Mouse (Mus musculus) neural tube, embryonic 13.5 days (tissue): ENCODE results near the gene Tmem253. TPM values are rescaled to one million over a fixed set of nuclear protein-coding genes. Genes with fewer than 3 reads are reported as not detected.
A peak's percentile ranks its signal among the peaks of the same experiment; 100 is the strongest.

Source experiments
- ATAC-seq: fragments of 200-750 bp; cut with Nextera tagmentation; 2 replicates; pipeline ENCODE4 v1.8.0; 2017; ENCODE audit warnings: low read depth, mild to moderate bottlenecking, moderate TSS enrichment, moderate library complexity
- H3K27ac ChIP-seq: fragments of 300-500 bp; sonication (generic); replicated peaks from 2 replicates; pipeline ENCODE4 v1.5.1; 2015; ENCODE audit warnings: moderate library complexity, mild to moderate bottlenecking, inconsistent platforms
- H3K27me3 ChIP-seq: fragments of 300-500 bp; sonication (generic); 2 replicates; pipeline ENCODE4 v1.6.1; 2015; ENCODE audit warnings: mild to moderate bottlenecking, inconsistent platforms
- H3K36me3 ChIP-seq: fragments of 300-500 bp; sonication (generic); 2 replicates; pipeline ENCODE4 v1.6.1; 2015; ENCODE audit warnings: mild to moderate bottlenecking, inconsistent platforms
- H3K4me1 ChIP-seq: fragments of 300-500 bp; sonication (generic); replicated peaks from 2 replicates; pipeline ENCODE4 v1.6.1; 2015; ENCODE audit warnings: inconsistent platforms
- H3K4me2 ChIP-seq: fragments of 300-500 bp; sonication (generic); 2 replicates; pipeline ENCODE4 v1.6.1; 2015; ENCODE audit warnings: inconsistent platforms, mild to moderate bottlenecking, moderate library complexity
- H3K4me3 ChIP-seq: fragments of 300-500 bp; sonication (generic); 2 replicates; pipeline ENCODE4 v1.5.1; 2015; ENCODE audit warnings: mild to moderate bottlenecking, inconsistent platforms
- H3K9ac ChIP-seq: fragments of 300-500 bp; sonication (generic); 2 replicates; pipeline ENCODE4 v1.6.1; 2015; ENCODE audit warnings: moderate library complexity, mild to moderate bottlenecking, inconsistent platforms
- H3K9me3 ChIP-seq: fragments of 300-500 bp; sonication (generic); 2 replicates; pipeline ENCODE4 v1.6.1; 2016; ENCODE audit warnings: inconsistent platforms
- WGBS: fragments of 180-500 bp; shearing (Covaris S2); methylation state at CpG from one replicate; pipeline ENCODE4 v1.1.7; 2015; 5-methylcytosine and 5-hydroxymethylcytosine counted together
- polyA plus RNA-seq: library from polyadenylated mRNA; unstranded; fragments of >200 nt; fragmentation: Nextera tagmentation; extraction: Ambion mirVana; gene quantifications from 2 replicates; pipeline ENCODE4 v1.2.1, GENCODE M21; 2015

The Tmem253 gene
- polyA plus RNA-seq, 1 experiment from 2014 or later = not detected

GRCm38 (mm10) chr14:52009361-52009760, 6.1 kb upstream of the Tmem253 start:
- H3K36me3 ChIP-seq = peaks cover 48% of the 10 kb centered on the region
- no peak for ATAC-seq

GRCm38 (mm10) chr14:52009841-52010240, 5.6 kb upstream of the Tmem253 start:
- peaks cover 43% of the 10 kb centered on the region for H3K36me3 ChIP-seq
- WGBS = 45% methylated on average over 6 of the region's 6 CpGs
- ATAC-seq = no peak

More at GRCm38 (mm10) chr14:52009361-52009760, 6.1 kb upstream of the Tmem253 start:
- Histone ChIP-seq H3K9me3 (no peaks in the 10 kb centered on the region), H3K9ac (peak overlapping the region; percentile 62), H3K4me1 (peaks cover 87% of the 10 kb centered on the region), H3K4me2 (peak overlapping the region; percentile 72), H3K4me3 (peak overlapping the region; percentile 37), H3K27ac (peak overlapping the region; percentile 98), H3K27me3 (no peaks in the 10 kb centered on the region)
- WGBS = 46% methylated on average over 26 of the region's 26 CpGs

GRCm38 (mm10) chr14:52010446-52011111, 4.9 kb upstream of the Tmem253 start:
- H3K27me3 ChIP-seq = no peaks in the 10 kb centered on the region
- ATAC-seq = peak; percentile 74
- peak overlapping the region; percentile 98 for H3K27ac ChIP-seq
- peak overlapping the region; percentile 62 for H3K9ac ChIP-seq
- no peaks in the 10 kb centered on the region for H3K9me3 ChIP-seq
- peaks cover 36% of the 10 kb centered on the region for H3K36me3 ChIP-seq
- H3K4me2 ChIP-seq = peak overlapping the region; percentile 72
- peak overlapping the region; percentile 37 for H3K4me3 ChIP-seq
- 0% methylated on average over 9 of the region's 9 CpGs for WGBS
- peaks cover 81% of the 10 kb centered on the region for H3K4me1 ChIP-seq

More at GRCm38 (mm10) chr14:52009841-52010240, 5.6 kb upstream of the Tmem253 start:
- peak overlapping the region; percentile 72 for H3K4me2 ChIP-seq
- H3K9ac ChIP-seq = peak overlapping the region; percentile 62
- H3K4me3 ChIP-seq = peak overlapping the region; percentile 37
- no peaks in the 10 kb centered on the region for H3K9me3 ChIP-seq
- H3K27me3 ChIP-seq = no peaks in the 10 kb centered on the region
- peak overlapping the region; percentile 98 for H3K27ac ChIP-seq
- peaks cover 82% of the 10 kb centered on the region for H3K4me1 ChIP-seq

- ATAC-seq = no peak
- H3K4me3 ChIP-seq = no peak overlapping the region
- no peak overlapping the region for H3K9ac ChIP-seq
- 43% methylated on average over 1 of the region's 1 CpGs for WGBS
- peak overlapping the region; percentile 98 for H3K27ac ChIP-seq
- no peaks in the 10 kb centered on the region for H3K27me3 ChIP-seq
- H3K4me1 ChIP-seq = peaks cover 81% of the 10 kb centered on the region
- peak overlapping the region; percentile 72 for H3K4me2 ChIP-seq
- no peaks in the 10 kb centered on the region for H3K9me3 ChIP-seq
- peaks cover 25% of the 10 kb centered on the region for H3K36me3 ChIP-seq
Measured at GRCm38 (mm10) chr14:52011683-52012082, 3.8 kb upstream of the Tmem253 start.

GRCm38 (mm10) chr14:52012085-52012484, 3.4 kb upstream of the Tmem253 start:
- Histone ChIP-seq H3K27ac (peak overlapping the region; percentile 98), H3K9me3 (no peaks in the 10 kb centered on the region), H3K27me3 (no peaks in the 10 kb centered on the region), H3K4me3 (peak overlapping the region; percentile 64; the same call in 1 of the 2 replicates), H3K4me1 (peaks cover 83% of the 10 kb centered on the region), H3K4me2 (peak overlapping the region; percentile 72), H3K36me3 (peaks cover 21% of the 10 kb centered on the region), H3K9ac (peak overlapping the region; percentile 91)
- no peak for ATAC-seq
- WGBS = 46% methylated on average over 4 of the region's 4 CpGs

GRCm38 (mm10) chr14:52012553-52012952, 2.9 kb upstream of the Tmem253 start:
- 27% methylated on average over 5 of the region's 5 CpGs for WGBS
- Histone ChIP-seq H3K9ac (peak overlapping the region; percentile 91), H3K27ac (peak overlapping the region; percentile 98), H3K4me1 (peaks cover 79% of the 10 kb centered on the region), H3K27me3 (no peaks in the 10 kb centered on the region), H3K36me3 (peaks cover 16% of the 10 kb centered on the region), H3K4me2 (peak overlapping the region; percentile 72), H3K4me3 (peak overlapping the region; percentile 64), H3K9me3 (no peaks in the 10 kb centered on the region)
- ATAC-seq = no peak

GRCm38 (mm10) chr14:52013021-52013610, 2.3 kb upstream of the Tmem253 start:
- Histone ChIP-seq H3K27me3 (no peaks in the 10 kb centered on the region), H3K27ac (peak overlapping the region; percentile 98), H3K4me3 (peak overlapping the region; percentile 64), H3K9me3 (no peaks in the 10 kb centered on the region), H3K36me3 (peaks cover 14% of the 10 kb centered on the region), H3K4me1 (peaks cover 80% of the 10 kb centered on the region), H3K4me2 (peak overlapping the region; percentile 72), H3K9ac (peak overlapping the region; percentile 91)
- ATAC-seq = no peak
- WGBS = 18% methylated on average over 8 of the region's 8 CpGs

GRCm38 (mm10) chr14:52013771-52014219, 1.7 kb upstream of the Tmem253 start:
- Histone ChIP-seq H3K9ac (peak overlapping the region; percentile 91), H3K4me2 (peak overlapping the region; percentile 72), H3K27ac (peak overlapping the region; percentile 98), H3K4me3 (peak overlapping the region; percentile 64), H3K36me3 (peaks cover 8% of the 10 kb centered on the region), H3K27me3 (no peaks in the 10 kb centered on the region), H3K9me3 (no peaks in the 10 kb centered on the region), H3K4me1 (peaks cover 80% of the 10 kb centered on the region)
- WGBS = 0% methylated on average over 6 of the region's 24 CpGs
- no peak for ATAC-seq

- H3K4me3 ChIP-seq = peak overlapping the region; percentile 64
- 0% methylated on average over 1 of the region's 80 CpGs for WGBS
- H3K4me1 ChIP-seq = peaks cover 79% of the 10 kb centered on the region
- no peaks in the 10 kb centered on the region for H3K9me3 ChIP-seq
- H3K27me3 ChIP-seq = no peaks in the 10 kb centered on the region
- peak overlapping the region; percentile 72 for H3K4me2 ChIP-seq
- peaks cover 2% of the 10 kb centered on the region; the same call in 1 of the 2 replicates for H3K36me3 ChIP-seq
- no peak for ATAC-seq
- peak overlapping the region; percentile 91 for H3K9ac ChIP-seq
- H3K27ac ChIP-seq = peak overlapping the region; percentile 98
Measured at GRCm38 (mm10) chr14:52014271-52014760, 1.1 kb upstream of the Tmem253 start.

- Histone ChIP-seq H3K4me1 (peaks cover 73% of the 10 kb centered on the region), H3K27me3 (no peaks in the 10 kb centered on the region), H3K36me3 (no peaks in the 10 kb centered on the region), H3K4me3 (peak overlapping the region; percentile 64), H3K9me3 (no peaks in the 10 kb centered on the region), H3K4me2 (peak overlapping the region; percentile 72), H3K9ac (peak overlapping the region; percentile 91), H3K27ac (peak overlapping the region; percentile 98)
- ATAC-seq = 0 out of 2 replicates have a peak, but pooled peaks have one; percentile 2
- WGBS = under 1% methylated on average over 19 of the region's 28 CpGs
Measured at GRCm38 (mm10) chr14:52014761-52015311, 622 bp upstream of the Tmem253 start.

GRCm38 (mm10) chr14:52016625-52017405, 1.4 kb downstream of the Tmem253 start:
- H3K36me3 ChIP-seq = no peaks in the 10 kb centered on the region
- H3K9ac ChIP-seq = peak overlapping the region; percentile 31; the same call in 1 of the 2 replicates
- ATAC-seq = no peak
- H3K27ac ChIP-seq = peak overlapping the region; percentile 98; the same call in 1 of the 2 replicates
- H3K4me3 ChIP-seq = no peak overlapping the region
- no peaks in the 10 kb centered on the region for H3K9me3 ChIP-seq
- H3K4me2 ChIP-seq = no peak overlapping the region
- WGBS = 68% methylated on average over 13 of the region's 13 CpGs
- H3K27me3 ChIP-seq = no peaks in the 10 kb centered on the region
- H3K4me1 ChIP-seq = peaks cover 67% of the 10 kb centered on the region
